Mouse (Mus musculus): Measurements from ENCODE around the gene Epm2a. TPM values are rescaled to one million over a fixed set of nuclear protein-coding genes. Genes with fewer than 3 reads are reported as not detected.
A peak's percentile ranks its signal among the peaks of the same experiment; 100 is the strongest.
"Not testable (repeated sequence)": the region's sequence is repeated elsewhere in the genome, so short reads cannot be mapped to it uniquely, and the experiment has no call there.

Gene Epm2a
- polyA plus RNA-seq, 1 experiment from 2014 or later, result 1.3 TPM

- 82% methylated on average over 18 of the region's 18 CpGs for WGBS
- no peaks in the 10 kb centered on the region for H3K27me3 ChIP-seq
- H3K4me1 ChIP-seq (replicated peaks), result peaks cover 12% of the 10 kb centered on the region; the same call in 1 of the 2 replicates
- ATAC-seq (ENCODE audit: low FRiP score), result no peak
- no peak overlapping the region for H3K27ac ChIP-seq
- H3K9ac ChIP-seq, result no peak overlapping the region
- peak overlapping the region; percentile 69; the same call in 1 of the 2 replicates for H3K4me2 ChIP-seq
- H3K36me3 ChIP-seq, result no peaks in the 10 kb centered on the region
- no peak overlapping the region for H3K4me3 ChIP-seq
- peaks cover 8% of the 10 kb centered on the region; the same call in 1 of the 2 replicates for H3K9me3 ChIP-seq
Observed at GRCm38 (mm10) chr10:11344536-11345468, 1.6 kb downstream of the Epm2a start.

- 89% methylated on average over 3 of the region's 3 CpGs for WGBS
- not testable (repeated sequence) for ATAC-seq (ENCODE audit: low FRiP score); H3K9ac ChIP-seq; H3K4me2 ChIP-seq; H3K27ac ChIP-seq; H3K4me3 ChIP-seq; H3K36me3 ChIP-seq; H3K4me1 ChIP-seq (replicated peaks); H3K27me3 ChIP-seq; H3K9me3 ChIP-seq
Observed at GRCm38 (mm10) chr10:11350243-11350974, 7.2 kb downstream of the Epm2a start.

GRCm38 (mm10) chr10:11354609-11355008 lies 11.4 kb downstream of the Epm2a start:
- 92% methylated on average over 8 of the region's 8 CpGs for WGBS

GRCm38 (mm10) chr10:11361985-11362692 lies 18.9 kb downstream of the Epm2a start:
- WGBS, result 58% methylated on average over 5 of the region's 5 CpGs
- peak; percentile 78 for ATAC-seq (ENCODE audit: low FRiP score)

More at GRCm38 (mm10) chr10:11354609-11355008, 11.4 kb downstream of the Epm2a start:
- ATAC-seq (ENCODE audit: low FRiP score), result no peak
- no peaks in the 10 kb centered on the region for H3K27me3 ChIP-seq
- H3K4me1 ChIP-seq (replicated peaks), result no peaks in the 10 kb centered on the region
- no peak overlapping the region for H3K9ac ChIP-seq
- no peak overlapping the region for H3K4me3 ChIP-seq
- H3K36me3 ChIP-seq, result no peaks in the 10 kb centered on the region
- no peak overlapping the region for H3K4me2 ChIP-seq
- H3K9me3 ChIP-seq, result no peaks in the 10 kb centered on the region
- no peak overlapping the region for H3K27ac ChIP-seq

GRCm38 (mm10) chr10:11362896-11363487 lies 19.8 kb downstream of the Epm2a start:
- 0 out of 2 replicates have a peak, but pooled peaks have one; percentile 57 for ATAC-seq (ENCODE audit: low FRiP score)
- H3K9ac ChIP-seq, result no peak overlapping the region
- H3K9me3 ChIP-seq, result no peaks in the 10 kb centered on the region
- no peaks in the 10 kb centered on the region for H3K36me3 ChIP-seq
- H3K4me2 ChIP-seq, result no peak overlapping the region
- H3K27me3 ChIP-seq, result no peaks in the 10 kb centered on the region
- no peak overlapping the region for H3K27ac ChIP-seq
- 72% methylated on average over 12 of the region's 12 CpGs for WGBS
- H3K4me1 ChIP-seq (replicated peaks), result no peaks in the 10 kb centered on the region
- H3K4me3 ChIP-seq, result no peak overlapping the region

More at GRCm38 (mm10) chr10:11361985-11362692, 18.9 kb downstream of the Epm2a start:
- Histone ChIP-seq H3K27me3 (no peaks in the 10 kb centered on the region), H3K4me2 (no peak overlapping the region), H3K9ac (no peak overlapping the region), H3K4me1 (replicated peaks) (no peaks in the 10 kb centered on the region), H3K9me3 (no peaks in the 10 kb centered on the region), H3K4me3 (no peak overlapping the region), H3K27ac (no peak overlapping the region), H3K36me3 (no peaks in the 10 kb centered on the region)

GRCm38 (mm10) chr10:11381302-11381701 lies 38.1 kb downstream of the Epm2a start:
- Histone ChIP-seq H3K36me3 (no peaks in the 10 kb centered on the region), H3K4me2 (no peak overlapping the region), H3K27me3 (no peaks in the 10 kb centered on the region), H3K9ac (no peak overlapping the region), H3K4me3 (no peak overlapping the region), H3K4me1 (replicated peaks) (no peaks in the 10 kb centered on the region), H3K27ac (no peak overlapping the region), H3K9me3 (no peaks in the 10 kb centered on the region)
- 79% methylated on average over 2 of the region's 2 CpGs for WGBS
- no peak for ATAC-seq (ENCODE audit: low FRiP score)

GRCm38 (mm10) chr10:11410926-11411325 lies 67.7 kb downstream of the Epm2a start:
- Histone ChIP-seq H3K9me3 (no peaks in the 10 kb centered on the region), H3K36me3 (no peaks in the 10 kb centered on the region), H3K27ac (no peak overlapping the region), H3K9ac (no peak overlapping the region), H3K4me1 (replicated peaks) (no peaks in the 10 kb centered on the region), H3K4me2 (no peak overlapping the region), H3K27me3 (no peaks in the 10 kb centered on the region), H3K4me3 (no peak overlapping the region)
- ATAC-seq (ENCODE audit: low FRiP score), result no peak
- WGBS, result 90% methylated on average over 5 of the region's 5 CpGs

- no peaks in the 10 kb centered on the region for H3K9me3 ChIP-seq
- no peaks in the 10 kb centered on the region for H3K27me3 ChIP-seq
- no peak overlapping the region for H3K4me2 ChIP-seq
- H3K9ac ChIP-seq, result no peak overlapping the region
- no peak overlapping the region for H3K4me3 ChIP-seq
- 94% methylated on average over 3 of the region's 3 CpGs for WGBS
- no peak overlapping the region for H3K27ac ChIP-seq
- no peaks in the 10 kb centered on the region for H3K36me3 ChIP-seq
- H3K4me1 ChIP-seq (replicated peaks), result no peaks in the 10 kb centered on the region
- ATAC-seq (ENCODE audit: low FRiP score), result no peak
Observed at GRCm38 (mm10) chr10:11420071-11420470, 76.9 kb downstream of the Epm2a start.

GRCm38 (mm10) chr10:11429059-11429812 lies 86.0 kb downstream of the Epm2a start:
- WGBS, result 64% methylated on average over 12 of the region's 12 CpGs
- no peak for ATAC-seq (ENCODE audit: low FRiP score)
- no peaks in the 10 kb centered on the region for H3K9me3 ChIP-seq
- no peak overlapping the region for H3K4me2 ChIP-seq
- no peaks in the 10 kb centered on the region for H3K27me3 ChIP-seq
- H3K27ac ChIP-seq, result no peak overlapping the region
- no peaks in the 10 kb centered on the region for H3K36me3 ChIP-seq
- no peak overlapping the region for H3K4me3 ChIP-seq
- no peak overlapping the region for H3K9ac ChIP-seq
- no peaks in the 10 kb centered on the region for H3K4me1 ChIP-seq (replicated peaks)

GRCm38 (mm10) chr10:11436961-11437360 lies 93.8 kb downstream of the Epm2a start:
- H3K27me3 ChIP-seq, result no peaks in the 10 kb centered on the region
- H3K36me3 ChIP-seq, result no peaks in the 10 kb centered on the region
- WGBS, result 85% methylated on average over 1 of the region's 1 CpGs
- H3K4me1 ChIP-seq (replicated peaks), result no peaks in the 10 kb centered on the region
- H3K27ac ChIP-seq, result no peak overlapping the region
- H3K9me3 ChIP-seq, result no peaks in the 10 kb centered on the region
- ATAC-seq (ENCODE audit: low FRiP score), result no peak
- no peak overlapping the region for H3K9ac ChIP-seq
- H3K4me2 ChIP-seq, result no peak overlapping the region
- H3K4me3 ChIP-seq, result no peak overlapping the region

- Histone ChIP-seq H3K4me2 (no peak overlapping the region), H3K4me1 (replicated peaks) (no peaks in the 10 kb centered on the region), H3K9ac (no peak overlapping the region), H3K27me3 (no peaks in the 10 kb centered on the region), H3K36me3 (no peaks in the 10 kb centered on the region), H3K27ac (no peak overlapping the region), H3K4me3 (no peak overlapping the region), H3K9me3 (no peaks in the 10 kb centered on the region)
- ATAC-seq (ENCODE audit: low FRiP score), result no peak
- WGBS, result 91% methylated on average over 10 of the region's 10 CpGs
Observed at GRCm38 (mm10) chr10:11438461-11438860, 95.3 kb downstream of the Epm2a start.

Measured in hindbrain, embryonic 13.5 days (tissue).